Mouse (Mus musculus) lung, adult 2 months (tissue): ENCODE measurements around the gene Elp5. TPM values are rescaled to one million over a fixed set of nuclear protein-coding genes. Genes with fewer than 3 reads are reported as not detected.
"Not testable (repeated sequence)": the region's sequence is repeated elsewhere in the genome, so short reads cannot be mapped to it uniquely, and the experiment has no call there.

Source experiments
- DNase-seq: peaks from one replicate; pipeline ENCODE4 v3.0.0; 2022
- H3K4me1 ChIP-seq: fragments of 200-500 bp; 2 replicates; pipeline ENCODE4 v1.6.1; 2011; ENCODE audit warnings: low read length; ENCODE audit not compliant: control insufficient read depth, insufficient read depth
- H3K4me3 ChIP-seq: fragments of 200-500 bp; replicated peaks from 2 replicates; pipeline ENCODE3; 2011; ENCODE audit warnings: low read depth, mild to moderate bottlenecking, control low read depth, low read length; ENCODE audit errors: extremely low read depth
- CTCF ChIP-seq: fragments of 200-500 bp; IDR thresholded peaks from 2 replicates; pipeline ENCODE4 v1.5.1; 2011; ENCODE audit warnings: mild to moderate bottlenecking, low read length, control low read depth; ENCODE audit not compliant: insufficient read depth
- POLR2A ChIP-seq: fragments of 200-500 bp; IDR thresholded peaks from 2 replicates; pipeline ENCODE4 v1.6.1; 2011; ENCODE audit warnings: low read depth, mild to moderate bottlenecking, control low read depth, low read length, borderline replicate concordance; ENCODE audit errors: extremely low read depth
- WGBS: fragments of 180-500 bp; shearing (Covaris S2); methylation state at CpG from one replicate; pipeline ENCODE4 v1.1.7; 2018; 5-methylcytosine and 5-hydroxymethylcytosine counted together
- polyA plus RNA-seq: library from polyadenylated mRNA; depleted of rRNA; stranded (reverse); fragments of >200 nt; gene quantifications from 2 replicates; pipeline ENCODE4 v1.2.3, GENCODE M21; 2012

The Elp5 gene
- polyA plus RNA-seq, 1 experiment: 53.8 TPM

GRCm38 (mm10) chr11:70021264-70022132 lies 39.2 kb upstream of the Elp5 start:
- DNase-seq: peak; percentile 92
- Histone ChIP-seq H3K4me1 (peaks cover 4% of the 10 kb centered on the region), H3K4me3 (peak overlapping the region; percentile 75)
- WGBS: 3% methylated on average over 40 of the region's 40 CpGs
- TF ChIP-seq CTCF (no peak), POLR2A (no peak)

- Histone ChIP-seq H3K4me1 (peaks cover 4% of the 10 kb centered on the region), H3K4me3 (peak overlapping the region; percentile 75)
- peak; percentile 59 for DNase-seq
- TF ChIP-seq CTCF (peak; percentile 57), POLR2A (no peak)
- under 1% methylated on average over 8 of the region's 8 CpGs for WGBS
Measured at GRCm38 (mm10) chr11:70020731-70021263, 38.5 kb upstream of the Elp5 start.

GRCm38 (mm10) chr11:70020022-70020631 lies 37.8 kb upstream of the Elp5 start:
- DNase-seq: no peak
- WGBS: 21% methylated on average over 8 of the region's 8 CpGs
- TF ChIP-seq POLR2A (no peak), CTCF (no peak)
- H3K4me3 ChIP-seq: no peak overlapping the region
- H3K4me1 ChIP-seq: peaks cover 4% of the 10 kb centered on the region

GRCm38 (mm10) chr11:70019495-70020021 lies 37.2 kb upstream of the Elp5 start:
- DNase-seq: no peak
- WGBS: 37% methylated on average over 2 of the region's 2 CpGs
- Histone ChIP-seq H3K4me1 (peaks cover 6% of the 10 kb centered on the region), H3K4me3 (no peak overlapping the region)
- no peak for TF ChIP-seq POLR2A
- no peak for TF ChIP-seq CTCF

- WGBS: 3% methylated on average over 23 of the region's 25 CpGs
- Histone ChIP-seq H3K4me1 (peaks cover 6% of the 10 kb centered on the region), H3K4me3 (peak overlapping the region; percentile 65)
- peak; percentile 23 for DNase-seq
- TF ChIP-seq CTCF: no peak
- TF ChIP-seq POLR2A: no peak
Measured at GRCm38 (mm10) chr11:70018131-70018990, 36.0 kb upstream of the Elp5 start.

GRCm38 (mm10) chr11:70017199-70017767 lies 35.0 kb upstream of the Elp5 start:
- Histone ChIP-seq H3K4me3 (no peak overlapping the region), H3K4me1 (peaks cover 6% of the 10 kb centered on the region)
- TF ChIP-seq CTCF (no peak), POLR2A (no peak)
- no peak for DNase-seq
- WGBS: 48% methylated on average over 7 of the region's 7 CpGs

- TF ChIP-seq CTCF: no peak
- TF ChIP-seq POLR2A: no peak
- no peak within 1 kb of the TSS for H3K4me3 ChIP-seq
- 65% methylated on average over 3 of the region's 3 CpGs for WGBS
- no peak for DNase-seq
- H3K4me1 ChIP-seq: peaks cover 6% of the 10 kb centered on the region
Measured at GRCm38 (mm10) chr11:70016669-70017068, 34.4 kb upstream of the Elp5 start, which contains the start of gene Dlg4. TSS of gene Dlg4 (plus strand) at chr11:70016942.

- 71% methylated on average over 2 of the region's 2 CpGs for WGBS
- H3K4me3 ChIP-seq, H3K4me1 ChIP-seq, DNase-seq: not testable (repeated sequence)
Measured at GRCm38 (mm10) chr11:70016177-70016576, 33.9 kb upstream of the Elp5 start.
